Mouse (Mus musculus): ENCODE data around the gene Rora. TPM values are rescaled to one million over a fixed set of nuclear protein-coding genes. Genes with fewer than 3 reads are reported as not detected.

Rora gene
- polyA plus RNA-seq, 1 experiment from 2014 or later, result 7.6 TPM

- Histone ChIP-seq H3K9me3 (no peaks in the 10 kb centered on the region), H3K9ac (no peak overlapping the region), H3K27ac (no peak overlapping the region), H3K4me2 (no peak overlapping the region), H3K4me1 (no peaks in the 10 kb centered on the region), H3K27me3 (replicated peaks) (no peaks in the 10 kb centered on the region), H3K36me3 (no peaks in the 10 kb centered on the region), H3K4me3 (replicated peaks) (no peak overlapping the region)
- WGBS, result 84% methylated on average over 5 of the region's 5 CpGs
- no peak for ATAC-seq (ENCODE audit: insufficient read depth, low FRiP score, low read depth)
Measured at GRCm38 (mm10) chr9:68899525-68900222, 246.1 kb downstream of the Rora start.

DNA sequence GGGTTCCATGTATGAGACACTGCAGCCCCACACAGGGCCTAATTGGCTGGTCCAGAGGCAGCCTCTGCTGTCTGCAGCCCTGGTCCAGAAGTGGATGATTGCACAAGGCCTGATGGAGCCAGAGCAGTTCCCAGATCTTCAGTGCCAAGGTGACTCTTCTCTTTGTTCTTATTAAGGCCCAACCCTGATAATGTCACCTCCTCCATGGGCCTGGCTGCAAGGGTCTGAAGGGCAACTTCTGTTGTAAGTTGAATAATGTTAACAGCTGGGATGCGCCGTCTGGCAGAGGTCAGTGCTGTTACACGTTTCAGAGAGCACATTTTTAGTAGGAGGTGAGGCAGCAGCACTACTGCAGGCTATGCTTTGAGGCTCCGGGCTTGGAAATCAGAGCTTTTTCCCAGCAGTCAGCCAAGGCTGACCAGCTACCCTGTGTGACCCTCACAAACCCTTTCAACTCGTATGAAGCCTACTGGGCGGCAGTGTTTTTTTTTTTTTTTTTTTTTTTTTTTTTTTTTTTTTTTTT lies 252.8 kb downstream of the Rora start:
- no peaks in the 10 kb centered on the region for H3K27me3 ChIP-seq (replicated peaks)
- no peak overlapping the region for H3K4me2 ChIP-seq
- no peaks in the 10 kb centered on the region for H3K9me3 ChIP-seq
- H3K9ac ChIP-seq, result no peak overlapping the region
- H3K4me1 ChIP-seq, result no peaks in the 10 kb centered on the region
- 62% methylated on average over 6 of the region's 6 CpGs for WGBS
- ATAC-seq (ENCODE audit: insufficient read depth, low FRiP score, low read depth), result no peak
- H3K36me3 ChIP-seq, result no peaks in the 10 kb centered on the region
- no peak overlapping the region for H3K4me3 ChIP-seq (replicated peaks)
- no peak overlapping the region for H3K27ac ChIP-seq

DNA sequence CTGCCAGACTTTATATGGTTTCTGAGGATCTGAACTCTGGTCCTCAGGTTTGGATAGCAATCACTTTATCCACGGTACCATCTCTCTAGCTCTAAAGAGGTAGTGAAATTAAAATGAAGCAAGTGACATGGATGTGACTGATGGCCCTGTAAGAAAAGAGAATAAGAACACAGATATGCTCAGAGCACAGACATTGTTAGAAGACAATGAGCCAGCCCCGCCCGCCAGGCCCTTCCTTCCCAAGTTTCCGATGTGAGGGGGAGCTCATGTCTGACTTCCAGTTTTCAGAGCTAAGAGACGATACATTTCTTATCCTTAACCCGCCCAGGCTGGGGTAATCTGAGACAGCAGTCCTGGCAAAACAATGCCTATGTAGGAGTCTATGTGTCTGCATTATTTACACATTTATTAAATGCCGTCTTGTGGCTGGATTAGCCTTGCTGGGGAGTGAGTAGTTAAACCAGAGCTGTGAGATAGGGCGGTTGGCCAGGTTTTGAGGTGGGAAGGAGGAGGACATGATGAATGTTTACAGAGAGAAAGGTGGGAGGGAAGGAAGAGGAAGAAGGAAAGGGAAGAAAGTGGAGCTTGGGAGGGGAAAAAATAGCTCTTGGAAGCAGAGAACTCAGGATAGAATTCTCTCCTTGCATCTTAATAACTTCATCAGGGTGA lies 259.0 kb downstream of the Rora start:
- H3K4me3 ChIP-seq (replicated peaks), result no peak overlapping the region
- no peaks in the 10 kb centered on the region for H3K9me3 ChIP-seq
- 43% methylated on average over 8 of the region's 8 CpGs for WGBS
- H3K27me3 ChIP-seq (replicated peaks), result no peaks in the 10 kb centered on the region
- H3K36me3 ChIP-seq, result no peaks in the 10 kb centered on the region
- H3K4me2 ChIP-seq, result no peak overlapping the region
- no peak overlapping the region for H3K27ac ChIP-seq
- H3K9ac ChIP-seq, result no peak overlapping the region
- 0 out of 2 replicates have a peak, but pooled peaks cover 3% of the 10 kb centered on the region for H3K4me1 ChIP-seq
- ATAC-seq (ENCODE audit: insufficient read depth, low FRiP score, low read depth), result no peak

DNA sequence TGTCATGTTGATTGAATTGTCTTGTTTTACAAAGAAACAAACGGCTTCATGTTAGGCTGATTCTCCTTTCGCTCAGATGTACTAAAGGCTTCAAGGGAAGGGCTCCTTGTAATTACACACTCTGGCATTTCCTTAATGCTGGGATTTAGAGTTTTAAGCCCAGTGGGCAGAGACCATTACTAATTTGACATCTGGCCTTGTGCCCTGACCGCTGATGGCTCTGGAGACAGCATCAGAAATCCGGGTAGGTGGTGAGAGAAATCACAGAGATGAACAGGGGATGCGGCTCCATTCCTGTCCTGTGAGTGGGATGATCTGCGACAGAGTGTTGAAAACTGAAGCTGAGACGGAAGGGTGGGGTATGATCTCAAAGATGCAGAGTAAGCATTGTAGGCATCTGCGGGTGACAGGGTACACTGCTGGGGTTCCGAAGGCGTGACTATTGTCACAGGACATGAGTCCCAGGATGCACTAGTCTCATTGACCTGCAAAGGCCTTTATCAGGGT lies 259.7 kb downstream of the Rora start:
- Histone ChIP-seq H3K4me1 (0 out of 2 replicates have a peak, but pooled peaks cover 3% of the 10 kb centered on the region), H3K9me3 (no peaks in the 10 kb centered on the region), H3K27ac (no peak overlapping the region), H3K9ac (no peak overlapping the region), H3K36me3 (no peaks in the 10 kb centered on the region), H3K4me2 (no peak overlapping the region), H3K4me3 (replicated peaks) (no peak overlapping the region), H3K27me3 (replicated peaks) (no peaks in the 10 kb centered on the region)
- ATAC-seq (ENCODE audit: insufficient read depth, low FRiP score, low read depth), result no peak
- 74% methylated on average over 10 of the region's 10 CpGs for WGBS

- H3K9me3 ChIP-seq, result no peaks in the 10 kb centered on the region
- no peak overlapping the region for H3K4me3 ChIP-seq (replicated peaks)
- no peak overlapping the region for H3K27ac ChIP-seq
- no peak overlapping the region for H3K4me2 ChIP-seq
- WGBS, result 79% methylated on average over 4 of the region's 4 CpGs
- 0 out of 2 replicates have a peak, but pooled peaks cover 3% of the 10 kb centered on the region for H3K4me1 ChIP-seq
- H3K9ac ChIP-seq, result no peak overlapping the region
- H3K27me3 ChIP-seq (replicated peaks), result no peaks in the 10 kb centered on the region
- H3K36me3 ChIP-seq, result no peaks in the 10 kb centered on the region
- no peak for ATAC-seq (ENCODE audit: insufficient read depth, low FRiP score, low read depth)
Measured at GRCm38 (mm10) chr9:68914541-68915275, 261.1 kb downstream of the Rora start.

DNA sequence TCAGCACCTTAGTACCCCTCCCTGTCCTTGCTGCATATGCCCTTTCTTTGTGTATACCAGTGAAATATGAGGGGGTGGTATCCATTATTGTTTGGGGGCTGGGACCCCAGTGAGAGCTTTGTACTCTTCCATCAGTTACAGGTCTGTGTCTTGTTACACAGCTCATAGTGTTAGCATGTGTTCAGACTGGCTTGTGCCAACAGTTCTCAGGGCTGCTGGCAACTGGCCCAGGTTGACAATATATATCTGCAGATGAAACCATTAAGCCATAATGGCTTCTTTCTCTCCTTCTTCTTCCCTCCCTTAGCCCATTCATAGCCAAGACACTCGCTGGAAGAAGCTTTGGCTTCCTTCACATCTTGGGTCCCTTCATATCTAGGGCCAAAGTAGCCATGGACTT lies 263.2 kb downstream of the Rora start:
- 0 out of 2 replicates have a peak, but pooled peaks cover 3% of the 10 kb centered on the region for H3K4me1 ChIP-seq
- H3K4me2 ChIP-seq, result no peak overlapping the region
- no peak overlapping the region for H3K9ac ChIP-seq
- no peak overlapping the region for H3K27ac ChIP-seq
- WGBS, result 43% methylated on average over 1 of the region's 1 CpGs
- H3K27me3 ChIP-seq (replicated peaks), result no peaks in the 10 kb centered on the region
- no peaks in the 10 kb centered on the region for H3K36me3 ChIP-seq
- no peaks in the 10 kb centered on the region for H3K9me3 ChIP-seq
- no peak for ATAC-seq (ENCODE audit: insufficient read depth, low FRiP score, low read depth)
- H3K4me3 ChIP-seq (replicated peaks), result no peak overlapping the region

GRCm38 (mm10) chr9:68923128-68923601 lies 269.6 kb downstream of the Rora start:
- Histone ChIP-seq H3K36me3 (no peaks in the 10 kb centered on the region), H3K4me3 (replicated peaks) (no peak overlapping the region), H3K9ac (no peak overlapping the region), H3K4me2 (no peak overlapping the region), H3K9me3 (no peaks in the 10 kb centered on the region), H3K27me3 (replicated peaks) (no peaks in the 10 kb centered on the region), H3K4me1 (0 out of 2 replicates have a peak, but pooled peaks cover 5% of the 10 kb centered on the region), H3K27ac (no peak overlapping the region)
- no peak for ATAC-seq (ENCODE audit: insufficient read depth, low FRiP score, low read depth)
- 84% methylated on average over 12 of the region's 12 CpGs for WGBS

DNA sequence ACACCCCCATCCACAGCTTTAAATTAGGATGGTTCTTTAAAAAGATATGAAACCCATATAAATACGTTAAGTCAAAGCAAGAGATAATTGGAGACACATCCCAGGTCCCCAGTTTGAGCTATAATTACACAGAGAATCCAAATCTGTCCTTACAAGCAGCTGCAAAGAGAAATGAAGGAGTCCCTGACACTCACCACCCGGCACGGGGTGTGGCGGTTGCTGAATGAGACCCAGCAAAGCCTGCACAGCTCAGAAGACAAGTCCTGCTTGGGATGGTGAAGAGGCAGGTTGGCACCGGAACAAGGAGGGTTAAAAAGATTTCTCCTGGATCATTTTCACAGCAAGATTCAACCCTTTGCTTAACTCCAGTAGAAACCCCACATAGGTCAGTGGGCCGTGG lies 272.8 kb downstream of the Rora start:
- H3K27ac ChIP-seq, result no peak overlapping the region
- no peak overlapping the region for H3K4me3 ChIP-seq (replicated peaks)
- 89% methylated on average over 6 of the region's 6 CpGs for WGBS
- no peak overlapping the region for H3K4me2 ChIP-seq
- no peaks in the 10 kb centered on the region for H3K27me3 ChIP-seq (replicated peaks)
- no peaks in the 10 kb centered on the region for H3K9me3 ChIP-seq
- 0 out of 2 replicates have a peak, but pooled peaks cover 5% of the 10 kb centered on the region for H3K4me1 ChIP-seq
- no peak for ATAC-seq (ENCODE audit: insufficient read depth, low FRiP score, low read depth)
- no peaks in the 10 kb centered on the region for H3K36me3 ChIP-seq
- no peak overlapping the region for H3K9ac ChIP-seq

DNA sequence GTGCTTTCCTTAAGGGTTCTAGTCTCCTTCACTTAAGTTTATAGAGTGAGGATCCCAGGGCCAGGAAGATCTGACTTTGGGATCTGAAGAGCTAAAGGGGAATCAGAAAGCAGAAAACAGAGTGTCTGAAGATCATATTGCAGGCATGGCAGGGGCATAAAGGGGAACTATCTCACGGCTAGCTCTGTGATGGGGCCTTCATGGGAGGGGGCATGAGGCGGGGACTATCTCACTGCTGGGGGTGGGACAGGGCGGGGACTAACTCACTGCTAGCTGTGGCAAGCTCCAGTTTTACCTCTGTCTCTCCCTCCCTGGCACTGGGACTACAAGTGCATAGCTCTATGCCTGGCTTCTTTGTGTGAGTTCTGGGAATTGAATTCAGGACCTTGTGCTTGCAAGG lies 279.6 kb downstream of the Rora start:
- H3K27ac ChIP-seq, result no peak overlapping the region
- H3K4me1 ChIP-seq, result no peaks in the 10 kb centered on the region
- H3K9ac ChIP-seq, result no peak overlapping the region
- no peak overlapping the region for H3K4me2 ChIP-seq
- H3K4me3 ChIP-seq (replicated peaks), result no peak overlapping the region
- WGBS, result 75% methylated on average over 3 of the region's 3 CpGs
- no peak for ATAC-seq (ENCODE audit: insufficient read depth, low FRiP score, low read depth)
- H3K36me3 ChIP-seq, result no peaks in the 10 kb centered on the region
- no peaks in the 10 kb centered on the region for H3K9me3 ChIP-seq
- no peaks in the 10 kb centered on the region for H3K27me3 ChIP-seq (replicated peaks)

DNA sequence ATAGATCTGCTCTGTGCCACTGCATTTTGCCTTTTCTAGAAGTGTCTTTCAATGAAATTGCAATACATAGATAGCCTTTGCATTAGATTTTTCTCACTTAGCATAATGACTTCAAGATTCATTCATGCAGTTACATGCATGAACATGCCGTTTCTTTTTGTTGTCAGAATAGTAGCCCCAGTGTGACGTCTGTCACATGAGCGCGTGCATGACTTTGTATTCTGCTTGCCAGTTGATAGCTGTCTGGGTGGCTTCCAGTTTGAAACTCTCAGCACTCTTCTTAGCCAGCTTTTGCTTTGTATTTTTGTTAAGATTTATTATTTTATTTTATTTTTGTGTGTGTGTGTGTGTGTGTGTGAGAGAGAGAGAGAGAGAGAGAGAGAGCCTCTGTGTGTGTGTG lies 280.7 kb downstream of the Rora start:
- Histone ChIP-seq H3K4me1 (no peaks in the 10 kb centered on the region), H3K9me3 (no peaks in the 10 kb centered on the region), H3K4me3 (replicated peaks) (no peak overlapping the region), H3K4me2 (no peak overlapping the region), H3K27ac (no peak overlapping the region), H3K36me3 (no peaks in the 10 kb centered on the region), H3K9ac (no peak overlapping the region), H3K27me3 (replicated peaks) (no peaks in the 10 kb centered on the region)
- 89% methylated on average over 4 of the region's 4 CpGs for WGBS
- no peak for ATAC-seq (ENCODE audit: insufficient read depth, low FRiP score, low read depth)

DNA sequence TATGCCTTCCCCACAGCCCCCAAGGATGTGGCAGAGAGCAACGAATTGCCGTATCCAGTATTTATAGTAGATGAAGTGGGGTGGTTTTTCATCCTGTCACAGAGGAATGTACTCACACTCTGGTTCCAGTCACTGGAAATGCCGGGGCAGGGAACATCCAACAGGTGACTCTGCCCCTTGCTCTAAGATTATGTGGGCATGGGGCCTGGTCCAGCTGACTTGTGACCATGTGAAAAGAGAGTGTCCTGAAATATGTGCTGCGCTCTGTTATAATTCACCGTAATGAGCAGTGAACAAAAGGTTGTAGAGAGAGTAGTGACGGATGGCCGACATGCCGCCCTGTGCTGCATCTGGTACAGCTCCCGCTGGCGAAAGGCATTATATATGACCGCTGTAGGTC lies 282.0 kb downstream of the Rora start:
- no peak overlapping the region for H3K4me2 ChIP-seq
- 52% methylated on average over 11 of the region's 11 CpGs for WGBS
- no peak overlapping the region for H3K27ac ChIP-seq
- H3K9me3 ChIP-seq, result no peaks in the 10 kb centered on the region
- H3K36me3 ChIP-seq, result no peaks in the 10 kb centered on the region
- H3K4me3 ChIP-seq (replicated peaks), result no peak overlapping the region
- no peaks in the 10 kb centered on the region for H3K27me3 ChIP-seq (replicated peaks)
- H3K9ac ChIP-seq, result no peak overlapping the region
- H3K4me1 ChIP-seq, result no peaks in the 10 kb centered on the region
- ATAC-seq (ENCODE audit: insufficient read depth, low FRiP score, low read depth), result no peak
